Mouse (Mus musculus) CH12.LX (cell line): ENCODE measurements around the gene Cacng7. TPM values are rescaled to one million over a fixed set of nuclear protein-coding genes. Genes with fewer than 3 reads are reported as not detected.

ENCODE experiments used
- DNase-seq: peaks from one replicate; pipeline ENCODE4 v3.0.0-alpha.2; 2013; ENCODE audit errors: extremely low read depth
- H3K27ac ChIP-seq: 2 replicates; pipeline ENCODE4 v1.5.1; 2012; ENCODE audit warnings: low read depth, mild to moderate bottlenecking, control low read depth, moderate library complexity; ENCODE audit not compliant: insufficient read depth
- H3K27me3 ChIP-seq: replicated peaks from 2 replicates; pipeline ENCODE3; 2012; ENCODE audit warnings: inconsistent platforms
- H3K36me3 ChIP-seq, 2 experiments: replicated peaks in 1 of 2; 2 replicates each; pipeline versions ENCODE3 to v1.6.1; 2012; ENCODE audit warnings: inconsistent platforms in 1 of 2, low read length in 1 of 2, mild to moderate bottlenecking in 1 of 2, mixed read lengths in 1 of 2, moderate library complexity in 1 of 2; ENCODE audit not compliant: control insufficient read depth in 1 of 2, insufficient read depth in 1 of 2
- H3K4me1 ChIP-seq, 2 experiments: 2 replicates each; pipeline ENCODE4 v1.6.1; 2012; ENCODE audit warnings: inconsistent platforms in 1 of 2, moderate library complexity in 1 of 2; ENCODE audit not compliant: insufficient read depth in 2 of 2, control insufficient read depth in 1 of 2
- H3K4me2 ChIP-seq: 2 replicates; pipeline ENCODE4 v1.6.1; 2012; ENCODE audit warnings: low read depth, mild to moderate bottlenecking, control low read depth; ENCODE audit not compliant: poor library complexity, insufficient read depth, severe bottlenecking
- H3K4me3 ChIP-seq, 3 experiments: fragments of 150-350 bp in 1 of 3; sonication (generic) in 1 of 3; replicated peaks in 1 of 3; 2 replicates each; pipeline versions ENCODE3 to v1.5.1; 2011 to 2012; ENCODE audit warnings: low read depth in 2 of 3, low read length in 2 of 3, mild to moderate bottlenecking in 2 of 3, moderate library complexity in 2 of 3, control low read depth in 1 of 3, improper control_type of control experiment in 1 of 3, inconsistent platforms in 1 of 3, mixed read lengths in 1 of 3; ENCODE audit not compliant: poor library complexity in 1 of 3
- H3K79me2 ChIP-seq: replicated peaks from 2 replicates; pipeline ENCODE4 v1.6.1; 2012; ENCODE audit warnings: mild to moderate bottlenecking, moderate library complexity; ENCODE audit not compliant: control insufficient read depth, poor library complexity, insufficient read depth, severe bottlenecking; ENCODE audit errors: extremely low read depth
- H3K9ac ChIP-seq: 2 replicates; pipeline ENCODE4 v1.6.1; 2012; ENCODE audit warnings: low read depth, mild to moderate bottlenecking, control low read depth, moderate library complexity; ENCODE audit not compliant: insufficient read depth
- H3K9me3 ChIP-seq: replicated peaks from 2 replicates; pipeline ENCODE3; 2012; ENCODE audit warnings: low read length, inconsistent platforms, mixed read lengths
- CHD1 ChIP-seq: IDR thresholded peaks from 2 replicates; pipeline ENCODE4 v1.6.1; 2012; ENCODE audit warnings: low read depth, low read length, improper control_type of control experiment, inconsistent platforms
- CHD2 ChIP-seq: IDR thresholded peaks from 2 replicates; pipeline ENCODE4 v1.6.1; 2011; ENCODE audit warnings: low read length, improper control_type of control experiment
- CTCF ChIP-seq, 2 experiments: IDR thresholded peaks in 1 of 2; conservative IDR thresholded peaks in 1 of 2; 2 replicates each; pipeline ENCODE4 v1.5.1; 2011 to 2012; ENCODE audit warnings: low read depth in 2 of 2, low read length in 2 of 2, improper control_type of control experiment in 1 of 2, inconsistent platforms in 1 of 2, mild to moderate bottlenecking in 1 of 2, moderate library complexity in 1 of 2
- E2F4 ChIP-seq: IDR thresholded peaks from 2 replicates; pipeline ENCODE4 v1.6.1; 2011; ENCODE audit warnings: low read depth, low read length, improper control_type of control experiment; ENCODE audit not compliant: insufficient replicate concordance
- EP300 ChIP-seq: IDR thresholded peaks from 2 replicates; pipeline ENCODE4 v1.6.1; 2011; ENCODE audit warnings: low read length, improper control_type of control experiment
- ETS1 ChIP-seq: conservative IDR thresholded peaks from 2 replicates; pipeline ENCODE4 v1.6.1; 2012; ENCODE audit warnings: low read depth, mild to moderate bottlenecking, inconsistent platforms, low read length, improper control_type of control experiment, moderate library complexity
- GABPA ChIP-seq: IDR thresholded peaks from 2 replicates; pipeline ENCODE4 v1.6.1; 2012; ENCODE audit warnings: low read depth, low read length, improper control_type of control experiment, inconsistent platforms; ENCODE audit not compliant: insufficient replicate concordance
- HCFC1 ChIP-seq: IDR thresholded peaks from 2 replicates; pipeline ENCODE4 v1.6.1; 2012; ENCODE audit warnings: low read depth, mild to moderate bottlenecking, inconsistent platforms, low read length, improper control_type of control experiment
- IRF4 ChIP-seq: IDR thresholded peaks from 2 replicates; pipeline ENCODE4 v1.6.1; 2014; ENCODE audit warnings: low read depth, mild to moderate bottlenecking, inconsistent platforms, low read length, improper control_type of control experiment
- MAFK ChIP-seq: IDR thresholded peaks from 2 replicates; pipeline ENCODE4 v1.6.1; 2011; ENCODE audit warnings: low read length, improper control_type of control experiment; ENCODE audit not compliant: insufficient replicate concordance
- MAZ ChIP-seq: IDR thresholded peaks from 2 replicates; pipeline ENCODE4 v1.6.1; 2012; ENCODE audit warnings: low read depth, mild to moderate bottlenecking, inconsistent platforms, low read length, improper control_type of control experiment, moderate library complexity
- MYC ChIP-seq: IDR thresholded peaks from 2 replicates; pipeline ENCODE4 v1.6.1; 2011; ENCODE audit warnings: low read depth, mild to moderate bottlenecking, improper control_type of control experiment, low read length
- NELFE ChIP-seq: IDR thresholded peaks from 2 replicates; pipeline ENCODE4 v1.6.1; 2011; ENCODE audit warnings: low read depth, low read length, improper control_type of control experiment
- RAD21 ChIP-seq: IDR thresholded peaks from 2 replicates; pipeline ENCODE4 v1.6.1; 2011; ENCODE audit warnings: low read depth, mild to moderate bottlenecking, low read length, improper control_type of control experiment, moderate library complexity
- RCOR1 ChIP-seq: conservative IDR thresholded peaks from 2 replicates; pipeline ENCODE4 v1.6.1; 2012; ENCODE audit warnings: low read depth, mild to moderate bottlenecking, inconsistent platforms, low read length, improper control_type of control experiment
- SMC3 ChIP-seq: IDR thresholded peaks from 2 replicates; pipeline ENCODE4 v1.6.1; 2011; ENCODE audit warnings: low read depth, low read length, improper control_type of control experiment
- TBP ChIP-seq: conservative IDR thresholded peaks from 2 replicates; pipeline ENCODE4 v1.6.1; 2011; ENCODE audit warnings: low read depth, low read length, improper control_type of control experiment
- TCF12 ChIP-seq: IDR thresholded peaks from 2 replicates; pipeline ENCODE4 v1.6.1; 2014; ENCODE audit warnings: low read depth, mild to moderate bottlenecking, inconsistent platforms, low read length, improper control_type of control experiment
- USF1 ChIP-seq: IDR thresholded peaks from 2 replicates; pipeline ENCODE4 v1.6.1; 2014; ENCODE audit warnings: low read depth, mild to moderate bottlenecking, inconsistent platforms, low read length, improper control_type of control experiment
- USF2 ChIP-seq: conservative IDR thresholded peaks from 2 replicates; pipeline ENCODE4 v1.6.1; 2011; ENCODE audit warnings: low read depth, low read length, improper control_type of control experiment
- ZKSCAN1 ChIP-seq: IDR thresholded peaks from 2 replicates; pipeline ENCODE4 v1.6.1; 2012; ENCODE audit warnings: low read depth, inconsistent platforms, low read length, improper control_type of control experiment, borderline replicate concordance
- ZNF384 ChIP-seq: IDR thresholded peaks from 2 replicates; pipeline ENCODE4 v1.6.1; 2012; ENCODE audit warnings: low read depth, low read length, improper control_type of control experiment, inconsistent platforms
- dilution Hi-C: fragments of 300-500 bp; cut with MboI; formaldehyde crosslinking; loops from 2 replicates; pipeline ENCODE4 v1.14.3; 2020; ENCODE audit warnings: low sequenced_read_pairs; ENCODE audit not compliant: extremely low pct_unique_long_range_greater_than_20kb, extremely low pct_ligation_motif_present
- in situ Hi-C: fragments of 300-500 bp; cut with MboI; formaldehyde crosslinking; loops from 3 replicates; pipeline ENCODE4 v1.14.3; 2019; ENCODE audit warnings: low sequenced_read_pairs, low pct_ligation_motif_present, low pct_unique_long_range_greater_than_20kb, mixed read lengths
- polyA plus RNA-seq: library from polyadenylated mRNA; unstranded; fragments of >175 nt; gene quantifications from 2 replicates; pipeline ENCODE4 v1.2.1, GENCODE M21; 2012; ENCODE audit warnings: low read depth; ENCODE audit not compliant: insufficient read length
- total RNA-seq, 2 experiments: library from RNA; depleted of rRNA; stranded (reverse); fragments of 300-350 nt in 1 of 2; fragments of >200 nt in 1 of 2; gene quantifications; 2 replicates each; pipeline ENCODE4 v1.2.3; 2012 to 2014

Gene Cacng7
- total and polyA plus RNA-seq, 3 experiments = 0.21 to 2.8 (median 0.28) TPM

DNA sequence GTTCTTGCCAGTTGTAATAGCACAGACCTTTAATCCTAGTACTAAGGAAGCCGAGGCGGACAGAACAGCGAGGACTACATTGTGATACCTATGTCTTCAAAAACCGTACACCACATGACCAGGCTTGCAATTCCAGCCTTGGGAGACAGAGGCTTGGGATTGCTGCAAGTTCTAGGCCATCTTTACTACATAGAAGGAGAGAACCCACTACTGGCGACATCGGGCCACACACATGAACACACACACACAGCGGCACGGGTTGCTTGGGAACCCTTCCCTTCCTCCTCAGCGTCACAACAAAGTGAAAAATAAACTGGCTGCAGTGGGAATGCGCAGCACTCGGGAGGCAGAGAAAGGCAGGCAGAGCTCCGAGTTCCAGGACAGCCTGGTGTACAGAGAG lies 35.6 kb downstream of the Cacng7 start:
- H3K4me2 ChIP-seq = no peak overlapping the region
- no peak for DNase-seq
- H3K9ac ChIP-seq = no peak overlapping the region
- H3K4me3 ChIP-seq = no peak overlapping the region
- peaks cover 0 to 21% of the 10 kb centered on the region in 2 experiments; a peak in 3 of 4 replicates for H3K4me1 ChIP-seq
- dilution Hi-C loops (no loop called here), in situ Hi-C loops (no loop called here)
- H3K27me3 ChIP-seq = no peaks in the 10 kb centered on the region
- H3K27ac ChIP-seq = no peak overlapping the region
- no peaks in the 10 kb centered on the region for H3K9me3 ChIP-seq
- no peaks in the 10 kb centered on the region for H3K36me3 ChIP-seq
- TF ChIP-seq RCOR1 (no peak), MAZ (no peak), HCFC1 (no peak), CHD1 (no peak), CHD2 (no peak)
- H3K79me2 ChIP-seq = no peaks in the 10 kb centered on the region

DNA sequence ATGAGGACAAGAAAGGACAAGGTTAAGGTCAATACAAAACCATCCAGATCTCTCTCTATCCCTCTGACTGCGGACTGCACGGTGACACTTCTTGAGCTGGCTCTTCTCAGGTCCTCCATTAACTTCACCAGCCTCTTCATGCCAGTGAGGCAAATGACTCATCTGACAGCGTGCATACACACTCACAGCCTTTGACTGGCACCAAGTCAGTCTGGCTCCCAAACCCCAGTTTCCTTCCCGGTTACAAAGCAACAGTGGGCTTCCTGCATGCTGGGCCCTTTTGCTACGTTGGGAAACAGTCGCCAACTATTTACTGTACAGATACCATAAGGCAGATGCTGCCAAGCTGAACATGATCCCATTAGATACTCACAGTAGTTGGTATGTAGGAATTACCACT lies 36.4 kb downstream of the Cacng7 start:
- H3K36me3 ChIP-seq = no peaks in the 10 kb centered on the region
- H3K27ac ChIP-seq = no peak overlapping the region
- TF ChIP-seq TBP (no peak), NELFE (no peak), USF1 (no peak), MAFK (no peak), CTCF (conservative IDR thresholded peaks at IDR 0.05 in 1 of 2, IDR thresholded peaks at IDR 0.05 in 1 of 2; ENCODE audit: low read depth in 2 of 2, low read length in 2 of 2) (no peak), MYC (no peak), EP300 (no peak), RAD21 (no peak), HCFC1 (no peak), E2F4 (no peak), ZKSCAN1 (no peak), CHD2 (no peak)
- no peaks in the 10 kb centered on the region for H3K79me2 ChIP-seq
- no peaks in the 10 kb centered on the region for H3K27me3 ChIP-seq
- H3K9me3 ChIP-seq = no peaks in the 10 kb centered on the region
- dilution Hi-C loops = no loop called here
- H3K9ac ChIP-seq = no peak overlapping the region
- no peak overlapping the region for H3K4me2 ChIP-seq
- no peak for DNase-seq
- in situ Hi-C loops = no loop called here
- H3K4me3 ChIP-seq = no peak overlapping the region
- H3K4me1 ChIP-seq = peaks cover 0 to 21% of the 10 kb centered on the region in 2 experiments; a peak in 3 of 4 replicates

DNA sequence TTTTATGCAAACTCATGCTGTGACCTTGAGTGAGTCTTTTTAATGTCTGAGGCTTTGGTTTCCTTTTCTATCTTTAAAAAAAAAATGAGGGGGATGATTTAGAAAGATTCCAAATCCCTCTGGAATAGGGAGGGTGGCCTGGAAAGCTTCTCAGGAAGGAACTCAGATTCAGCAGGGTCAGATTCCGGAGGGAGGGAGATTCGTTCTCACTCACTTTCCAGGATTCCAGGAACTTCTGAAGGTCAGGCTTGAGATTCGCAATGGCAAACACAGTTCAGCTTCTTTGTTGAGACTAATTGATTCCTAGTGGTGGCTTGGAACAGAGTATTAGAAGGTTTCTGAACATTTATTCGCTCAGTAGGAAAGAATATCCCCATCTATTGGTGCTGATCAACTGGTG lies 37.7 kb downstream of the Cacng7 start:
- H3K27ac ChIP-seq = no peak overlapping the region

More for the DNA sequence above, 37.7 kb downstream of the Cacng7 start:
- H3K4me1 ChIP-seq = peaks cover 0 to 16% of the 10 kb centered on the region in 2 experiments; a peak in 3 of 4 replicates
- no peak overlapping the region for H3K4me2 ChIP-seq
- no peak for DNase-seq
- no peaks in the 10 kb centered on the region for H3K9me3 ChIP-seq
- no peak overlapping the region for H3K9ac ChIP-seq
- TF ChIP-seq HCFC1 (no peak), IRF4 (no peak), EP300 (no peak), SMC3 (no peak), ZNF384 (no peak), CTCF (conservative IDR thresholded peaks at IDR 0.05 in 1 of 2, IDR thresholded peaks at IDR 0.05 in 1 of 2; ENCODE audit: low read depth in 2 of 2, low read length in 2 of 2) (no peak), TCF12 (no peak), TBP (no peak), ETS1 (no peak), GABPA (no peak), USF2 (no peak)
- no peaks in the 10 kb centered on the region for H3K79me2 ChIP-seq
- no peaks in the 10 kb centered on the region for H3K36me3 ChIP-seq
- H3K27me3 ChIP-seq = no peaks in the 10 kb centered on the region
- in situ Hi-C loops = no loop called here
- dilution Hi-C loops = no loop called here
- no peak overlapping the region for H3K4me3 ChIP-seq
